Mouse (Mus musculus): ENCODE results near the gene Blm. TPM values are rescaled to one million over a fixed set of nuclear protein-coding genes. Genes with fewer than 3 reads are reported as not detected.

The Blm gene
- total and polyA plus RNA-seq, 3 experiments: 24.1 to 56.2 (median 36.4) TPM

DNA sequence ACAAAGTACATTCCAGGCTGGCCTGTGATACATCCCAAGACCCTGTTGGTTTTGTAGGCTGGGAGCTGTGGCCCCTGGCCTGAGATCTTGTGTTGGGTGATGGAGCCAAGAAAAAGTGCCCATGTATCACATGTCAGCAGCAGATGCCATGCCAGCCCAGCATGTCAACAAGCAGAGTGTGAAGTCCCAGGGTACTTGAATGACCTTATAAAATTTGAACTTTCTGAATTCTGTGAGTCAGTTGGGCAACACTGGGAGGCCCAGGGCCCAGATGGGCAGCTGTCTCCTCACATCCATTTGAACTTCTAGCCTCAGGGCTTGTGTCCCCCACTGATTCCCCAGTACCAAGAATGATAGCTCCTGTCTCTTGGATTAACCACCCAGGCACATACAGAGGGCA lies 117.3 kb downstream of the Blm start:
- dilution Hi-C loops (cut with MboI; ENCODE audit: extremely low pct_ligation_motif_present, extremely low pct_unique_long_range_greater_than_20kb, low sequenced_read_pairs): no loop called here
- no peak for DNase-seq (ENCODE audit: extremely low read depth)
- H3K27me3 ChIP-seq (replicated peaks): no peaks in the 10 kb centered on the region
- H3K9me3 ChIP-seq (replicated peaks; ENCODE audit: low read length): no peaks in the 10 kb centered on the region
- H3K27ac ChIP-seq (ENCODE audit: insufficient read depth, low read depth): no peak overlapping the region
- H3K4me3 ChIP-seq (replicated peaks in 1 of 3; ENCODE audit: low read depth in 2 of 3, low read length in 2 of 3, poor library complexity in 1 of 3): no peak overlapping the region
- H3K4me1 ChIP-seq (ENCODE audit: control insufficient read depth in 1 of 2, insufficient read depth in 2 of 2): peaks cover 14 to 61% of the 10 kb centered on the region in 2 experiments
- no peaks in the 10 kb centered on the region for H3K36me3 ChIP-seq (replicated peaks in 1 of 2; ENCODE audit: control insufficient read depth in 1 of 2, insufficient read depth in 1 of 2, low read length in 1 of 2)
- TF ChIP-seq NELFE (IDR thresholded peaks at IDR 0.05; ENCODE audit: low read depth, low read length) (no peak), CTCF (conservative IDR thresholded peaks at IDR 0.05 in 1 of 2, IDR thresholded peaks at IDR 0.05 in 1 of 2; ENCODE audit: low read depth in 2 of 2, low read length in 2 of 2) (no peak), USF2 (conservative IDR thresholded peaks at IDR 0.05; ENCODE audit: low read depth, low read length) (no peak), ZC3H11A (IDR thresholded peaks at IDR 0.05; ENCODE audit: low read depth, low read length) (no peak), CHD1 (IDR thresholded peaks at IDR 0.05; ENCODE audit: low read depth, low read length) (no peak), GABPA (IDR thresholded peaks at IDR 0.05; ENCODE audit: insufficient replicate concordance, low read depth, low read length) (no peak), JUN (IDR thresholded peaks at IDR 0.05; ENCODE audit: insufficient read depth, low read depth, low read length) (no peak), SMC3 (IDR thresholded peaks at IDR 0.05; ENCODE audit: low read depth, low read length) (no peak), TCF12 (IDR thresholded peaks at IDR 0.05; ENCODE audit: low read depth, low read length) (no peak), ETS1 (conservative IDR thresholded peaks at IDR 0.05; ENCODE audit: low read depth, low read length) (no peak), ZKSCAN1 (IDR thresholded peaks at IDR 0.05; ENCODE audit: borderline replicate concordance, low read depth, low read length) (no peak), ELF1 (IDR thresholded peaks at IDR 0.05; ENCODE audit: low read depth, low read length) (no peak), EP300 (IDR thresholded peaks at IDR 0.05; ENCODE audit: low read length) (no peak), MXI1 (IDR thresholded peaks at IDR 0.05; ENCODE audit: low read depth, low read length) (no peak), RAD21 (IDR thresholded peaks at IDR 0.05; ENCODE audit: low read depth, low read length) (no peak), IRF4 (IDR thresholded peaks at IDR 0.05; ENCODE audit: low read depth, low read length) (no peak)
- in situ Hi-C loops (cut with MboI; ENCODE audit: low pct_ligation_motif_present, low pct_unique_long_range_greater_than_20kb, low sequenced_read_pairs): no loop called here
- no peak overlapping the region for H3K9ac ChIP-seq (ENCODE audit: insufficient read depth, low read depth)
- H3K4me2 ChIP-seq (ENCODE audit: insufficient read depth, low read depth, poor library complexity, severe bottlenecking): no peak overlapping the region
- H3K79me2 ChIP-seq (replicated peaks; ENCODE audit: control insufficient read depth, extremely low read depth, insufficient read depth, poor library complexity, severe bottlenecking): no peaks in the 10 kb centered on the region

- Histone ChIP-seq H3K27ac (ENCODE audit: insufficient read depth, low read depth) (no peak overlapping the region), H3K36me3 (replicated peaks in 1 of 2; ENCODE audit: control insufficient read depth in 1 of 2, insufficient read depth in 1 of 2, low read length in 1 of 2) (no peaks in the 10 kb centered on the region), H3K4me2 (ENCODE audit: insufficient read depth, low read depth, poor library complexity, severe bottlenecking) (no peak overlapping the region), H3K4me1 (ENCODE audit: control insufficient read depth in 1 of 2, insufficient read depth in 2 of 2) (peaks cover 17 to 66% of the 10 kb centered on the region in 2 experiments), H3K27me3 (replicated peaks) (no peaks in the 10 kb centered on the region), H3K9ac (ENCODE audit: insufficient read depth, low read depth) (no peak overlapping the region), H3K4me3 (replicated peaks in 1 of 3; ENCODE audit: low read depth in 2 of 3, low read length in 2 of 3, poor library complexity in 1 of 3) (no peak overlapping the region), H3K9me3 (replicated peaks; ENCODE audit: low read length) (no peaks in the 10 kb centered on the region), H3K79me2 (replicated peaks; ENCODE audit: control insufficient read depth, extremely low read depth, insufficient read depth, poor library complexity, severe bottlenecking) (no peaks in the 10 kb centered on the region)
- in situ Hi-C loops (cut with MboI; ENCODE audit: low pct_ligation_motif_present, low pct_unique_long_range_greater_than_20kb, low sequenced_read_pairs) (no loop called here), dilution Hi-C loops (cut with MboI; ENCODE audit: extremely low pct_ligation_motif_present, extremely low pct_unique_long_range_greater_than_20kb, low sequenced_read_pairs) (no loop called here)
- peak; percentile 38 for TF ChIP-seq ETS1 (conservative IDR thresholded peaks at IDR 0.05; ENCODE audit: low read depth, low read length)
- no peak for TF ChIP-seq NELFE (IDR thresholded peaks at IDR 0.05; ENCODE audit: low read depth, low read length)
- DNase-seq (ENCODE audit: extremely low read depth): peak; percentile 60
Observed at GRCm38 (mm10) chr7:80416969-80417368, 118.0 kb downstream of the Blm start.

Data from CH12.LX (cell line).